8 mouse cellular contexts compared by ENCODE assay signal in genomic region chr2:24918930-24919838, GRCm38 (mm10). TPM values are rescaled to one million over a fixed set of nuclear protein-coding genes. Genes with fewer than 3 reads are reported as not detected.
DNase-seq lines count a peak whose midpoint lies in the region; ATAC-seq lines count a peak whose summit lies in the region.

Gene Ehmt1 (minus strand): TSS chr2:24919614.

- H3K9me3 ChIP-seq in megakaryocyte, embryonic 14.5 days: no peaks in the 10 kb centered on the region

- H3K4me1 ChIP-seq in megakaryocyte, embryonic 14.5 days: peaks cover 26% of the 10 kb centered on the region

- peaks cover 4% of the 10 kb centered on the region for H3K36me3 ChIP-seq in megakaryocyte, embryonic 14.5 days (replicated peaks; ENCODE audit: low read length)

- peak within 1 kb of the TSS; percentile 97 for H3K4me3 ChIP-seq in megakaryocyte, embryonic 14.5 days (replicated peaks)

- DNase-seq in ZHBTc4 (ENCODE audit: low read depth, low spot score): peak; percentile 95
- DNase-seq in gastrocnemius, adult 8-10 months (ENCODE audit: low spot score in 2 of 2): peak; percentile 91 to 94
- DNase-seq in hindlimb bud, embryonic 11.5 days (ENCODE audit: extremely low spot score, low read depth, low spot score): peak; percentile 68
- DNase-seq in left cerebral cortex, adult 8-10 months (ENCODE audit: low spot score in 2 of 2): peak; percentile 75 to 93
- DNase-seq in right cerebral cortex, postnatal 10 days (ENCODE audit: low spot score in 2 of 2): peak; percentile 96
- DNase-seq in urinary bladder, postnatal 25 days (ENCODE audit: low spot score): peak; percentile 94

- peak; percentile 88 for ATAC-seq in common myeloid progenitor, adult 5-6 weeks (replicated peaks; ENCODE audit: low read depth, poor library complexity, severe bottlenecking)

- H3K27me3 ChIP-seq in megakaryocyte, embryonic 14.5 days (replicated peaks): no peaks in the 10 kb centered on the region

RNA-seq across cellular contexts. Expression of gene Ehmt1, which starts in this region (rescaled TPM):
- total RNA-seq in common myeloid progenitor, adult 5-6 weeks (2017): 83.6 and 139 TPM in 2 replicates
- total RNA-seq in gastrocnemius, adult 8-10 months (2022): 10 to 100 TPM; 17.6 to 24.3 (median 22.1) TPM
- 10 to 100 TPM; 54.3 to 69.5 (median 55.2) TPM for total RNA-seq in left cerebral cortex, adult 8-10 months (2022)
- 20.7 and 41.8 TPM in 2 replicates for polyA plus RNA-seq in megakaryocyte, embryonic 14.5 days (2012; ENCODE audit: insufficient read depth, low replicate concordance)

Comparison
In these comparisons a context has a peak if more than half of its experiments do, and no peak if none do; other contexts are left out.
1. Peak in every context shown above with its lines: DNase-seq, ATAC-seq and H3K4me3 ChIP-seq.